Mouse (Mus musculus): ENCODE measurements at regions not wholly inside any gene's neighbourhood (a gene's known extent, or its start where the extent isn't known, plus 50 kb on each side); places are given as distances from the start of the nearest gene placed in this dataset.

GRCm38 (mm10) chrX:12888708-12889481, 127.0 kb upstream of the Med14 start:
- no peak for DNase-seq (ENCODE audit: low spot score in 2 of 2)

GRCm38 (mm10) chrX:12888010-12888707, 126.3 kb upstream of the Med14 start:
- DNase-seq (ENCODE audit: low spot score in 2 of 2), result no peak

GRCm38 (mm10) chrX:12887516-12887915, 125.6 kb upstream of the Med14 start:
- DNase-seq (ENCODE audit: low spot score in 2 of 2), result no peak

GRCm38 (mm10) chrX:12886160-12887048, 124.5 kb upstream of the Med14 start:
- DNase-seq (ENCODE audit: low spot score in 2 of 2), result no peak

- DNase-seq (ENCODE audit: low spot score in 2 of 2), result no peak
These were observed 117.4 kb upstream of the Med14 start for GRCm38 (mm10) chrX:12879233-12879632.

GRCm38 (mm10) chrX:12877506-12877905, 115.6 kb upstream of the Med14 start:
- DNase-seq (ENCODE audit: low spot score in 2 of 2), result no peak

- peak; percentile 42 to 80 for DNase-seq (ENCODE audit: low spot score in 2 of 2)
These were observed 111.8 kb upstream of the Med14 start for GRCm38 (mm10) chrX:12873698-12874144.

- no peak for DNase-seq (ENCODE audit: low spot score in 2 of 2)
These were observed 111.4 kb upstream of the Med14 start for GRCm38 (mm10) chrX:12873230-12873629.

GRCm38 (mm10) chrX:12866885-12867498, 105.1 kb upstream of the Med14 start:
- DNase-seq (ENCODE audit: low spot score in 2 of 2), result no peak

- peak in 1 of 2 experiments; percentile 7 for DNase-seq (ENCODE audit: low spot score in 2 of 2)
These were observed 104.3 kb upstream of the Med14 start for GRCm38 (mm10) chrX:12866176-12866575.

- no peak for DNase-seq (ENCODE audit: low spot score in 2 of 2)
These were observed 98.3 kb upstream of the Med14 start for GRCm38 (mm10) chrX:12860168-12860567.

GRCm38 (mm10) chrX:12858757-12859156, 96.9 kb upstream of the Med14 start:
- no peak for DNase-seq (ENCODE audit: low spot score in 2 of 2)

- peak in 1 of 2 experiments; percentile 32 for DNase-seq (ENCODE audit: low spot score in 2 of 2)
These were observed 96.2 kb upstream of the Med14 start for GRCm38 (mm10) chrX:12857881-12858755.

GRCm38 (mm10) chrX:12855425-12855824, 93.6 kb upstream of the Med14 start:
- DNase-seq (ENCODE audit: low spot score in 2 of 2), result peak; percentile 25 to 43

GRCm38 (mm10) chrX:12851684-12852083, 89.8 kb upstream of the Med14 start:
- no peak for DNase-seq (ENCODE audit: low spot score in 2 of 2)

- no peak for DNase-seq (ENCODE audit: low spot score in 2 of 2)
These were observed 82.6 kb upstream of the Med14 start for GRCm38 (mm10) chrX:12844431-12844830.

GRCm38 (mm10) chrX:12841021-12841325, 79.1 kb upstream of the Med14 start:
- DNase-seq (ENCODE audit: low spot score in 2 of 2), result no peak

- peak; percentile 80 to 84 for DNase-seq (ENCODE audit: low spot score in 2 of 2)
These were observed 78.5 kb upstream of the Med14 start for GRCm38 (mm10) chrX:12840160-12841020.

GRCm38 (mm10) chrX:12839406-12840159, 77.7 kb upstream of the Med14 start:
- DNase-seq (ENCODE audit: low spot score in 2 of 2), result peak; percentile 42 to 50
